Mouse (Mus musculus): ENCODE measurements around the gene Fam149a.
"Not testable (repeated sequence)": the region's sequence is repeated elsewhere in the genome, so short reads cannot be mapped to it uniquely, and the experiment has no call there.

Gene Fam149a

GRCm38 (mm10) chr8:45330856-45331255 is 51.2 kb downstream of the Fam149a start:
- DNase-seq, result peak in 1 of 2 experiments; percentile 17

- DNase-seq, result peak; percentile 34 to 58
Measured at GRCm38 (mm10) chr8:45329206-45329980, 52.7 kb downstream of the Fam149a start.

- DNase-seq, result not testable (repeated sequence)
Measured at GRCm38 (mm10) chr8:45327076-45327475, 55.0 kb downstream of the Fam149a start.

GRCm38 (mm10) chr8:45324151-45324550 is 57.9 kb downstream of the Fam149a start:
- no peak for DNase-seq

- DNase-seq, result no peak
Measured at GRCm38 (mm10) chr8:45321365-45321764, 60.7 kb downstream of the Fam149a start.

GRCm38 (mm10) chr8:45320930-45321329 is 61.2 kb downstream of the Fam149a start:
- DNase-seq, result no peak

GRCm38 (mm10) chr8:45310967-45311366 is 71.1 kb downstream of the Fam149a start:
- peak in 1 of 2 experiments; percentile 26 for DNase-seq

- DNase-seq, result no peak
Measured at GRCm38 (mm10) chr8:45308366-45308765, 73.7 kb downstream of the Fam149a start, which contains the start of gene Gm45753. Gene Gm45753 (minus strand): TSS chr8:45308466.

GRCm38 (mm10) chr8:45305479-45305878 is 76.6 kb downstream of the Fam149a start:
- DNase-seq, result no peak

GRCm38 (mm10) chr8:45304354-45304753 is 77.7 kb downstream of the Fam149a start:
- DNase-seq, result no peak

GRCm38 (mm10) chr8:45302390-45302789 is 79.7 kb downstream of the Fam149a start:
- DNase-seq, result no peak

- no peak for DNase-seq
Measured at GRCm38 (mm10) chr8:45295276-45295675, 86.8 kb downstream of the Fam149a start.

GRCm38 (mm10) chr8:45294687-45295086 is 87.4 kb downstream of the Fam149a start, which contains the start of gene Klkb1:
Gene Klkb1 (minus strand): TSS chr8:45294859.
- DNase-seq, result no peak

GRCm38 (mm10) chr8:45291790-45292189 is 90.3 kb downstream of the Fam149a start:
- DNase-seq, result no peak
